ENCODE assay signal across 8 mouse cellular contexts in genomic region chr2:5963729-5964128, GRCm38 (mm10). TPM values are rescaled to one million over a fixed set of nuclear protein-coding genes. Genes with fewer than 3 reads are reported as not detected.
DNase-seq lines count a peak whose midpoint lies in the region; ATAC-seq and TF ChIP-seq lines count a peak whose summit lies in the region.
"Not testable (repeated sequence)": the region's sequence is repeated elsewhere in the genome, so short reads cannot be mapped to it uniquely, and the experiment has no call there.
"Had no signal": no experiment of that assay in that cellular context is flagged by ENCODE, and none has a peak within 500 bp of the region (broad histone marks: within the 10 kb centered on the region; RNA-seq: fewer than 3 reads in every experiment).

No protein-coding gene starts in this region.

- DNase-seq in 3T3-L1 (ENCODE audit: low read depth, low spot score), result peak; percentile 21
- not testable (repeated sequence) for DNase-seq in Patski (ENCODE audit: low read depth, low spot score); heart, adult 2 months; kidney, postnatal 0 days (ENCODE audit: low spot score); liver, postnatal 0 days; stomach, postnatal 0 days (ENCODE audit: low spot score)

- TF ChIP-seq CTCF in E14TG2a.4 (conservative IDR thresholded peaks at IDR 0.05; ENCODE audit: low read length) (peak; percentile 51), Patski (IDR thresholded peaks at IDR 0.05) (peak; percentile 37)
- TF ChIP-seq CTCF in heart, adult 2 months (IDR thresholded peaks at IDR 0.05), result peak; percentile 26
- peak; percentile 18; the same call in 1 of the 2 replicates for TF ChIP-seq CTCF in kidney, postnatal 0 days (IDR thresholded peaks at IDR 0.05; ENCODE audit: low read depth)
- TF ChIP-seq CTCF in liver, postnatal 0 days (IDR thresholded peaks at IDR 0.05; ENCODE audit: low read depth), result peak; percentile 17; the same call in 1 of the 2 replicates
- TF ChIP-seq CTCF in stomach, postnatal 0 days (IDR thresholded peaks at IDR 0.05; ENCODE audit: low read depth), result peak; percentile 12; the same call in 1 of the 2 replicates

- ATAC-seq in Patski; kidney, postnatal 0 days (replicated peaks; ENCODE audit: low FRiP score, low read depth); liver, postnatal 0 days; stomach, postnatal 0 days (ENCODE audit: low FRiP score, low TSS enrichment): not testable (repeated sequence)

- WGBS in heart, adult 2 months, result 85% methylated on average over 4 of the region's 4 CpGs
- 93% methylated on average over 4 of the region's 4 CpGs for WGBS in kidney, postnatal 0 days
- 85% methylated on average over 4 of the region's 4 CpGs for WGBS in liver, postnatal 0 days (ENCODE audit: insufficient replicate concordance)
- 86% methylated on average over 4 of the region's 4 CpGs for WGBS in stomach, postnatal 0 days

- H3K36me3 ChIP-seq in E14TG2a.4 (ENCODE audit: insufficient read depth, low read length), result peaks cover 47% of the 10 kb centered on the region
- H3K36me3 ChIP-seq in heart, adult 2 months (ENCODE audit: control insufficient read depth, insufficient read depth, low read length); stomach, postnatal 0 days (ENCODE audit: control insufficient read depth, insufficient read depth, low read length): not testable (repeated sequence)
- H3K36me3 ChIP-seq in kidney, postnatal 0 days (ENCODE audit: insufficient read depth, low read length), result peaks cover 25% of the 10 kb centered on the region
- peaks cover 28% of the 10 kb centered on the region for H3K36me3 ChIP-seq in liver, postnatal 0 days (replicated peaks; ENCODE audit: insufficient read depth, low read length)

- not testable (repeated sequence) for H3K79me2 ChIP-seq in heart, adult 2 months (replicated peaks; ENCODE audit: control insufficient read depth, insufficient read depth, low read length)

- H3K4me1 ChIP-seq in E14TG2a.4 (replicated peaks; ENCODE audit: low read depth, low read length); heart, adult 2 months (ENCODE audit: control insufficient read depth, insufficient read depth, low read length); kidney, postnatal 0 days (replicated peaks; ENCODE audit: insufficient read depth, low read length); liver, postnatal 0 days (ENCODE audit: insufficient read depth); stomach, postnatal 0 days (replicated peaks; ENCODE audit: control insufficient read depth, insufficient read depth): not testable (repeated sequence)

- not testable (repeated sequence) for H3K9ac ChIP-seq in heart, adult 2 months (ENCODE audit: low read depth, low read length); kidney, postnatal 0 days (ENCODE audit: low read depth, low read length); liver, postnatal 0 days (replicated peaks); stomach, postnatal 0 days (ENCODE audit: low read length)

- POLR2A ChIA-PET in Patski (lab: Charles Lee), result not testable (repeated sequence)

- H3K27me3 ChIP-seq in E14TG2a.4 (ENCODE audit: insufficient read depth, low read length); Patski; heart, adult 2 months (ENCODE audit: control insufficient read depth, insufficient read depth, low read length); kidney, postnatal 0 days (ENCODE audit: insufficient read depth, low read length); liver, postnatal 0 days (ENCODE audit: insufficient read depth, low read length); stomach, postnatal 0 days (ENCODE audit: control insufficient read depth, insufficient read depth, low read length): not testable (repeated sequence)

- not testable (repeated sequence) for H3K27ac ChIP-seq in heart, adult 2 months; kidney, postnatal 0 days; liver, postnatal 0 days (ENCODE audit: low read depth); stomach, postnatal 0 days (replicated peaks)

- TF ChIP-seq POLR2A in heart, adult 2 months (IDR thresholded peaks at IDR 0.05; ENCODE audit: insufficient read depth, low read depth, low read length), result not testable (repeated sequence)

- intact Hi-C loops in heart, adult 2 months (cut with DNase I), result not testable (repeated sequence)

- TF ChIP-seq EP300 in heart, adult 2 months (IDR thresholded peaks at IDR 0.05; ENCODE audit: insufficient read depth, low read depth, low read length); liver, postnatal 0 days (IDR thresholded peaks at IDR 0.05; ENCODE audit: low read depth); stomach, postnatal 0 days (optimal IDR thresholded peaks at IDR 0.05): not testable (repeated sequence)

- CTCF ChIA-PET in Patski (lab: Charles Lee), result interaction anchor here (1.2 kb wide), 1 partner anchor 195 kb away, joined by 3 read pairs; no protein-coding TSS in a partner anchor

- not testable (repeated sequence) for H3K4me3 ChIP-seq in E14TG2a.4 (replicated peaks; ENCODE audit: low read length); heart, adult 2 months; kidney, postnatal 0 days (replicated peaks; ENCODE audit: low read depth, low read length); liver, postnatal 0 days (ENCODE audit: low read depth, low read length); stomach, postnatal 0 days (ENCODE audit: low read depth, low read length)

- in situ Hi-C loops in Patski (cut with MboI; ENCODE audit: low pct_unique_long_range_greater_than_20kb), result not testable (repeated sequence)

- not testable (repeated sequence) for H3K9me3 ChIP-seq in E14TG2a.4 (ENCODE audit: low read length); kidney, postnatal 0 days (replicated peaks; ENCODE audit: low read length); liver, postnatal 0 days (ENCODE audit: low read length); stomach, postnatal 0 days (ENCODE audit: control insufficient read depth, low read length)

- H3K4me2 ChIP-seq in kidney, postnatal 0 days (ENCODE audit: low read length); liver, postnatal 0 days (ENCODE audit: low read depth, low read length); stomach, postnatal 0 days (replicated peaks; ENCODE audit: low read depth): not testable (repeated sequence)

RNA-seq across cellular contexts. Expression of gene Upf2, which starts 12.5 kb away (rescaled TPM):
- 22.9 TPM for polyA plus RNA-seq in Patski (2021)
- total RNA-seq in heart, adult 2 months (2021), result 10 to 100 TPM; 16.2 to 16.7 TPM
- polyA plus RNA-seq in heart, adult 2 months (2012; rRNA removed), result 2.9 and 5.0 TPM in 2 replicates
- 7.3 and 8.0 TPM in 2 replicates for polyA plus RNA-seq in kidney, postnatal 0 days (2015; fragmentation: Nextera tagmentation; extraction: Ambion mirVana)
- polyA plus RNA-seq in liver, postnatal 0 days (2015; fragmentation: Nextera tagmentation; extraction: Ambion mirVana), result 2.8 and 3.3 TPM in 2 replicates
- 4.9 and 5.3 TPM in 2 replicates for polyA plus RNA-seq in stomach, postnatal 0 days (2015; fragmentation: Nextera tagmentation; extraction: Ambion mirVana)

RNA-seq across cellular contexts. Expression of gene Dhtkd1, which starts 21.1 kb away (rescaled TPM):
- polyA plus RNA-seq in Patski (2021), result 1.0 TPM
- 1 to 10 TPM; 4.5 to 6.8 TPM for total RNA-seq in heart, adult 2 months (2021)
- 3.6 and 11.7 TPM in 2 replicates for polyA plus RNA-seq in heart, adult 2 months (2012; rRNA removed)
- 1.8 and 2.2 TPM in 2 replicates for polyA plus RNA-seq in kidney, postnatal 0 days (2015; fragmentation: Nextera tagmentation; extraction: Ambion mirVana)
- polyA plus RNA-seq in liver, postnatal 0 days (2015; fragmentation: Nextera tagmentation; extraction: Ambion mirVana), result 5.3 TPM in 2 replicates
- polyA plus RNA-seq in stomach, postnatal 0 days (2015; fragmentation: Nextera tagmentation; extraction: Ambion mirVana), result 0.65 TPM in 2 replicates
- polyA plus RNA-seq: erythroblast, embryonic 14.5 days had no signal
